Mouse (Mus musculus): ENCODE data around the gene Dmbt1.
"Not testable (repeated sequence)": the region's sequence is repeated elsewhere in the genome, so short reads cannot be mapped to it uniquely, and the experiment has no call there.

Gene Dmbt1

GRCm38 (mm10) chr7:131031755-131032154 is at the start of gene Dmbt1:
Gene Dmbt1 (plus strand): TSS chr7:131032053.
- no peak for DNase-seq (ENCODE audit: low read depth, low spot score)

DNA sequence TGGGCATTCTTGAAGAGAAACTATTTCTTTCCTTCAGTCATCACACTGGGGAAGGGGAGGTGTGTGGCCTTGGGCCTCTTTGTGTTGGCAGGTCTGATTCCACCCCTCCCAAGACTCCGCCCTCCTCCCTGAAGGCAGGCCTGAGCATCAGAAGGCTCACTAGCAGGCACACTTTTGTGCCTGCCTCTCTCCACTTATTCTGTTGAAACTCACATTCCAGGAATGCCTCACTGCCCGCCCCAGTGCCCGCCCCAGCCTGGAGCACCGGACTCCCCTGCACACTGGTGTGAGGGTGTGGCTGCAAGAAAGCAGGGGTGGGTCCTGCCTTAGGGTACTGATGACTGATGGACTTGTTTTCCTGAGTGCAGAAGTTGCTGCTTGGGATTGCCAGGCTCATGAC is 49.5 kb upstream of the Dmbt1 start:
- no peak for DNase-seq (ENCODE audit: low read depth, low spot score)

DNA sequence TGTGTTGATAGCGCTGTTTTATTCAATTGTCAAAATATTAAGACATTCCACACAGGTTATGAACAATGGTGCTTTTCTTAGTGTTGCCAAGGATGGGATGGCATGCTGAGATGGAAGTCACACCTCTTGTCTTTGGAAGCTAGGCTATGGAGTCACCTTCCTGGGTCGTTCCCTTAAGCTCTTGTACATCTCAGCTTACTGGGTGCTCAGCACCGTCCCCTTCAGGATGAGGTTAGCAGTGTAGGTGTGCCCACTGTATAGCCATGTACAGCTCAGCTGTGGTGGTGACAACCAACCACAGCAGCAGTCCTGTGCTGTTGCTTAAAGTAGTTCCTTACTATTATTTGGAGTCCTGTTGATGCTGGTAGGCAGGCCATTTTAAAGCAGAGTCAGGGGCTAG is 49.0 kb upstream of the Dmbt1 start:
- DNase-seq (ENCODE audit: low read depth, low spot score) = no peak

- DNase-seq (ENCODE audit: low read depth, low spot score) = no peak
These were observed 47.6 kb upstream of the Dmbt1 start for GRCm38 (mm10) chr7:130984294-130984693.

DNA sequence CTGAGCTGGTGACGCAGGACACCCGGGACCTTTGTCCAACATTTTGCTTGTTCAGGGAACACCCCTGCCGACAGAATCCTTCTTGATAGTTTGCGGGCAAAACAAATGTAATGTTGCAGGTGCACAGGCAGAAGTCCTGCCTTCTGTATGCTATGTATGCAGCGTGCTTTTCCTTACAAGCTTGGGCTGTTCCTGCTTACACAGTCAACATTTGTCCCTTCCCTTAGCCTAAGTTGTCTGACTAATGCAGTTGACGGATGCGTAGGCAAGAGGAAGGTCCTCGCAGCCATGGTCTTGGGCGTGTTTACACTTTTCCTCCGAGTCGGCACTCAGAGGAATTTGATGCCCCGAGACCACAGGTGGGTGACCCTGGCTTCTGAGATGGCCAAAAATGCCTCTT is 46.7 kb upstream of the Dmbt1 start:
- no peak for DNase-seq (ENCODE audit: low read depth, low spot score)

DNA sequence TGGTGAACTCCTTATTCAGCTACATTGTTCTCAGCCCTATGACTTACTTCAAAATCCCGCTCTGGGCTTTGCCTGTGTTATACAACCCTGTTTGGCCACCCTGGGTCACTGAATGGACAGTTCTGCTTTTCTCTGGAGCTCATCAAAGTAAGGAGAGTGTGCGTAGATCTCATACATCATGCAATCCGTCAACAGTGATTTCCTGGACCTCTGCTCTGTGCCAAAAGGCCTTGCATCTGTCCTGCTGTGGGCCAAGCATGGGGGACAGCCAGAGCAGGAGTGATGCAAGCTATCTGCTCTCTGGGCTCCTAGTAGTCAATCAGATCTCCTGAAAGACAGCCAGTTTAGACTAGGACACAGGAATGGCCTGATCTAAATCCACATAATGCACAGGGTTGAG is 46.1 kb upstream of the Dmbt1 start:
- no peak for DNase-seq (ENCODE audit: low read depth, low spot score)

DNA sequence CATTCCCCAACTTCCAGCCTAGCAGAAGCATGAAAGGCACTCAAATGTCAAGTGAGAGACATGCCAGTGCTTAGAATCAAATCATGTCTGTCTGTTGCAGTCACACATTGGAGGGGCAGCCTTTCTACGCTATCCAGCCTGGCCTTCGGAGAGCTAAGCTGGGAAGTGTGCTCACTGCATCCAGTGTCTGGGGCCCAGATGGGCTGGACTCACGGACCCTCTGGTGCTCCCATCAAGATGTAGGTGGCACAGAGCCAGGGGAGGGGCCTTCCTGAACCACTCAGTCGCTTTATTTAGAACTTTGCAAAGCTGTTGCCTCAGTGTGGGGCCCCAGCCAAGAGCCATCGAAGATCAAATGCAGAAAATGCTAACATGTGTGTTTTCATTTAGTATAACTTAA is 43.7 kb upstream of the Dmbt1 start:
- no peak for DNase-seq (ENCODE audit: low read depth, low spot score)

DNA sequence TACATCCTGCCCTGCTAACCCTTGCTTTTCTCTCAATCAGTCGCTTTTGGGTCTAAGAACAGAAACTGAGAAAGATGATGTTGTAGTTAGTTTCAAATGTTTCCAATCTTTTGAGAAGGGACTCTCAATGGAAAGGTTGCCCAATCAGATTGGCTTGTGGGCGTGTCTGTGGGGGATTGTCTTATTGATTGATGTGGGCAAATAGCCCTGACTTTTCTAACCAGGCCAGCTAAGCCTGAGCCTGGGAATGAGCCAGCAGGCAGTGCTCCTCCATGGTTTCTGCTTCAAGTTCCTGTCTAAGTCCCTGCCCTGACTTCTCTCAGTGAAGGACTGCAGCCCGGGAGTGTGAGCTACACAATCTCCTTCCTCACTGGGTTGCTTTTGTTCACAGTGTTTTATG is 42.5 kb upstream of the Dmbt1 start:
- no peak for DNase-seq (ENCODE audit: low read depth, low spot score)

DNA sequence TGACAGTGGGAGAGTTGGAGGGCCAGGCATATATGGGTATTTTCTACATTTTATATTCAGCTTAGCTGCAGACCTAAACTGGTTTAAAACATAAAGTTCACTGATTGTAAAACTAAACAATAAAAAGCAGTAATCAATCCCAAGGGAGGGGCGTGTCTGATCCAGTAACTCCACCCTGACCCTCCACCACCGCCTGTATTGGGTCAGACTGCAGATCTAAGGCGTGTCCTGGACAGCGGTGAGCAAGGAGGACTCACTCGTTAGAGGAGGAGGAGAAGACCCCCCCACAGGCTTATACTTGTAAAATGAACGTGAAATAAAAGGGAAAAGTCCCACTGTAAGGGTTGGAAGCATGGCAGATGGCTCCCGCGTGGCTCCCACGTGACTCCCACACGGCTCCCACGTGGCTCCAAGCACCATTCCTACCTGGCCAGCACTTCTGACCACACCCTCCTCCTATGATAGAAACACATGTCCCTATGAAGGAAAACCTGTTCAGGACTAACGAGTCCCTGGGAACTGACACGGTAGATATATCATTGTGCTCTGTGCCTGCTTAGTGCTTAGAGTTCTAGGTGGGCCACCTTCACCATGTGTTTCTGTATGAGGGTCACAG is 40.6 kb upstream of the Dmbt1 start:
- DNase-seq (ENCODE audit: low read depth, low spot score) = no peak

GRCm38 (mm10) chr7:130993907-130994306 is 37.9 kb upstream of the Dmbt1 start:
- peak; percentile 27 for DNase-seq (ENCODE audit: low read depth, low spot score)

DNA sequence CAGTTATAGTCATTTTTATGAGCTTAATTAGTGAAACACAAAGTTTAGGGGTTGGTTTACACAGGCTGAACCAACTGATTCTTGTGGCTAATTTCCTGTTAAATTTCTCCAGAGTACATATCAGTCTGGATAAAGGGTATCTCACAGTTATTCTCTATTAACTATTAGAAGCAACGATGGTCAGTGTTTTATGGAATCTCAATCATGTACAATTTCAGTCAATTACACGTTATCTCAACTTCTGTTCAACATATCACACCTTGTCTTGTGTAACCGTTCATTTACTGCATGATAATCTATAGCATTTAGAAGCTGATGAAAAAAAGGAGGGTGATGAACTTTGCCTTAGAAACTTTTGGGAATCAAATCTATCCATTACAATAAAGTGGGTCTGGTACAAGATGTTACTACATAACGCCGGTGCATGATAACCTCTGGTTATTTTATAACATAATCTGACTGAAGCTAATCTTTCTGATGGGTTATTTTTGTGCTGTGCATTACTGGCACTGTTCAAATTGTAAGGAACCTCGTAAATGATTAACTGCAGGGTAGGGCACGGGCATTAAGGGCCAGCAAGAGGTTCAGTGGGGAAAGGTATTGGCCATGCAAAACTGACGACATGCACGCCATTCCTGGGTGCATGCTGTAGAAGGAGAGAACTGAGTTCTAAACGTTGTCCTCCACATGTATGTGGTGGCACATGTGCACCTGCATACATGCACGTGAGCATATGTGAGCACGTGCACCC is 29.7 kb upstream of the Dmbt1 start:
- no peak for DNase-seq (ENCODE audit: low read depth, low spot score)

DNA sequence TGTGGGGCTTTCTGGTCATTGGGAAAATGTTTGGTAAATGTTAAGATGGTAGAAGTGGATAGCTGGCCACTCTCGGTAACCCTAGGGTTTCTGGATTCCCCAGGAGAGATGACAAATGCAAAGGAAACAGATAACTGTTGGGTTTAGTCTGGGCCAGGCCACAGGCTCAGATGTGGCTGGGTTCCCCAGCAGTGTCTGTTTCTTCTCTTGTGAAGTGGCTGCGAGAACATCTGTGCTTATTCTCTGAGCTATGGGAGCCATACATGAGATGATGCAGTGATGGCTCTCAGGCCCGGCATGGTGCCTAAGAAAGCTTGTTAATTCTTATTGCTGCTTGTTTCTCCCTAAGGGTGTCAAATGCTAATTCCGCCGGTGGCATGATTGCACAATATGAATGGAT is 27.8 kb upstream of the Dmbt1 start:
- DNase-seq (ENCODE audit: low read depth, low spot score) = no peak

DNA sequence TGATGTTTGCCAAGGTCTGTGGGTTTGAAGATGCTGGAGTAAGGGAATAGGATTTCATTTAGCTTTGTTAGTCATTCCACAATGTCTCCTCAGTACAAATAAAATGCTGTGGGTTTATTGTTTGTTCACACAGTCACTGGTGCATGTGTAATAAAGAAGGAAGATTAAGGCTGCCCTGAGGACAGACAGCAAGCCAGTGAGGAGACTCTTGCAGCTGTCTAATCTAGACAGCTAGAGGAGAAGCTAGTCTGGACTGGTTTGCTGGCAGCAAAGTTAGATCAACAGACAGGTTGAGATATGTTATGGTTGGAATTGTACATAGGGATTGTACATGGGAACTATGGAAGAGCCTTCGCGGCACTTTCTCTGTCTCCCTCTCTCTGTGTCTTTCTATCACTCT is 24.6 kb upstream of the Dmbt1 start:
- no peak for DNase-seq (ENCODE audit: low read depth, low spot score)

DNA sequence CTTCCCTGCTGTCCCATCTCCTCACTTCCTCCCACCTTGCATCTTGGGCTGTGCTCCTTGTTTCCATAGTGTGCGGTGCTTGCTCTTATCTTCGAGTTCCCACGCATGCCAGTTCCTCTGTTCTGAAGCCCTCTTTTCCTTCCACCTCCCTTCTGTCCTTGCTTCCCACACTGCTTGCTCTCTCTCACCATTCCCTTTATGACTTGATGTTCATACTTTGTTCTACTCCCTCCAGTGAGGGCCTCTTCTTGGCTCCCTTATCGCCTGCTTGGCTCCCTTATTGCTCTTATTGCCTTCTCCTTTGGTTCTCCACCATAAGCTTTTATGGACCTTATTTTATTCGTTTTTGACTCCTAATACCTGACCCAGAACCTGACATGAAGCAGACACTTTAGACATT is 22.7 kb upstream of the Dmbt1 start:
- DNase-seq (ENCODE audit: low read depth, low spot score) = no peak

GRCm38 (mm10) chr7:131011901-131012300 is 20.0 kb upstream of the Dmbt1 start:
- no peak for DNase-seq (ENCODE audit: low read depth, low spot score)

DNA sequence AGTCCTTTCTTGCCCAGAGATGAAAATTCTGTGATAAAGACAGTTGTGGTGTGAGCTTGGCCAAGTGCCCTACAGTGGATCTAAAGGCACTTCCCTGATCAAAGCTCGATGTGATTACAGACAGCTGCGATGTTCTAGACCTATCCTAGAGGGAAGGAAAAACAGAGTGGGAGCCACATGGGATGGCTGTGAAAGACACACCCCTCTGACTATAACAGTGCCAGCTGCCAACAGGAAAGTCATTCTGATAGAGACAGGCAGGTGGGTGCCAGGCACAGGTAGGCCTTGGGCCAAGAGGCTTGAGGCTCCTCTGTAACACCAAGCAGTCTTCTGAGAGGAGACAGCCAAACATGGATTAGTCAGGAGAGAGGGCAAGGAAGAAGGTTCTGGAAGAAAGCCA is 12.7 kb upstream of the Dmbt1 start:
- DNase-seq (ENCODE audit: low read depth, low spot score) = no peak

DNA sequence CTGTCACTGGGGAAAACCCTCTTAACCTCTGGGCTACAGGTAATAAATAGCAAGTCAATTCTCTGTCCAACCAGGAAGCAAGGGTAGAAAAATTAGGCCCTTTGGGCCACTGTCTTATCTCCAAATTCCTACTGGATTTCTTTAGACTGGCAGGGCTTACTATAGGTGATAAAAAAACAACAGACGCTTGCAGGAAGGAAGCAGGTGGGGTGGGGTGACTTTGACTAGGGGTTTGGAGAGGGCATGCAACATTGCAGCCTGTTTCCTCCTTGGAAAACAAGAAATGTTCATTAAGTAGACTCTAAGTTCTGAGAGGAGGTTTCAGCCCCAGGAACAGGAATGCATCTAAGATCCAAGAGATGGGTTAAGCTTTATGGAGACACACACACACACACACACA is 7.0 kb upstream of the Dmbt1 start:
- no peak for DNase-seq (ENCODE audit: low read depth, low spot score)

GRCm38 (mm10) chr7:131027557-131027956 is 4.3 kb upstream of the Dmbt1 start:
- DNase-seq (ENCODE audit: low read depth, low spot score) = no peak

- no peak for DNase-seq (ENCODE audit: low read depth, low spot score)
These were observed 4.5 kb downstream of the Dmbt1 start for GRCm38 (mm10) chr7:131036396-131036795.

- DNase-seq (ENCODE audit: low read depth, low spot score) = no peak
These were observed 5.2 kb downstream of the Dmbt1 start for GRCm38 (mm10) chr7:131037083-131037482.

DNA sequence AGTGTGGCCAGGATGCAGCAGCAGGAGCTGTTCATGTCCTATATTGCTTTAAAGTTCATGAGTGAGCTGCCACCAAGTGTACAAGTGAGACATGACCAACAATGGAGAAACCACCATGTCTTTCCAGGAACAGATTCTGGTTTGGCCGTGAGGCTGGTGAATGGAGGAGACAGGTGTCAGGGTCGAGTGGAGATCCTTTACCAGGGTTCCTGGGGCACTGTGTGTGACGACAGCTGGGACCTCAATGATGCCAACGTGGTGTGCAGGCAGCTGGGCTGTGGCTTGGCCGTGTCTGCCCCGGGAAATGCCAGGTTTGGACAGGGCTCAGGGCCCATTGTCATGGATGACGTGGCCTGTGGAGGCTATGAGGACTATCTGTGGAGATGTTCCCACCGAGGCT is 8.9 kb downstream of the Dmbt1 start:
- not testable (repeated sequence) for DNase-seq (ENCODE audit: low read depth, low spot score)

- DNase-seq (ENCODE audit: low read depth, low spot score) = peak; percentile 31
These were observed 10.8 kb downstream of the Dmbt1 start for GRCm38 (mm10) chr7:131042657-131043056.

GRCm38 (mm10) chr7:131045258-131045835 is 13.5 kb downstream of the Dmbt1 start:
- peak; percentile 9 for DNase-seq (ENCODE audit: low read depth, low spot score)
